Mouse (Mus musculus) monocyte, adult 5-6 weeks (primary cell): ENCODE results near the gene Abat. TPM values are rescaled to one million over a fixed set of nuclear protein-coding genes. Genes with fewer than 3 reads are reported as not detected.

Source experiments
- ATAC-seq: fragments of 153-309, 156-312 bp; replicated peaks from 2 replicates; pipeline ENCODE4 v1.8.0; 2017; ENCODE audit warnings: mild to moderate bottlenecking; ENCODE audit not compliant: low TSS enrichment, insufficient number of reproducible peaks, severe bottlenecking, poor library complexity, low FRiP score
- total RNA-seq: library from RNA; stranded (forward); fragments of 200-1000, 200-491, 200-594 nt; gene quantifications from 3 replicates; pipeline ENCODE4 v1.2.3, GENCODE M21; 2017

Abat gene
- total RNA-seq, 1 experiment from 2014 or later: not detected

DNA sequence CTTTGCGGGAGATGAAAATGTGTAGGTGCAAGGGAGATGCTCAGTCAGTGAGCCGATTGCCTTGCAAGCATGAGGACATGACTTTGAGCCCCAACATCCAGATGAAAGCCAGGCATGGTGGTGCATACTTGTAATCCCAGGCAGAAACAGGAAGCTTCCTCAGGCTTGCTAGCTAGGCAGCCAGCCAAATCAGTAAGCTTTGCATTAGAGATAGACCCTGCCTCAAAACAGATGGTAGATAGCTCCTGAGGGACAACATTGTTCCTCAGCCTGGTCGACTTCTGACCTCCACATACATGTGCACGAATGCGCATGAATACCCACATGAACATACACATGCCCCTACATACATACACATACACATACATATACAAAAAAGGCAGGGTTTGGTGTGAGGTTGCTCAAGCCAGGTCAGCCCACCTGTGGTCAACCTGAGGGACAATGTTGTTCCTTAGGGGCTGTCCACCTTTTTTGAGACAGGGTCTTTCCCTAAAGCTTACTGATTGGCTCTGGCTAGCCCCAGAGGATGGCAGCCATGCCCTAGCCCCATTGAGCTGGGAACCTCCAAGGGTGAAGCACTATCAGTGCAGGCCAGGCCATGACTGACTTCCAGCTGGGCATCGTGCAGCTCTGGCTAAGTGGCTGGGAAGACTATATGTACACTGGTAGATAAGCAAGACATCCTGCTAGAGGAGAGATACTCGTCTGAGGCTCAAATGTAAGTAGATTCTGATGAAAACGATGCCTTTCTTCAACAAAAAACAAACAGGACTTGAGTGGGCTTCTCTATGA, 99.2 kb downstream of the Abat start:
- ATAC-seq: no peak

DNA sequence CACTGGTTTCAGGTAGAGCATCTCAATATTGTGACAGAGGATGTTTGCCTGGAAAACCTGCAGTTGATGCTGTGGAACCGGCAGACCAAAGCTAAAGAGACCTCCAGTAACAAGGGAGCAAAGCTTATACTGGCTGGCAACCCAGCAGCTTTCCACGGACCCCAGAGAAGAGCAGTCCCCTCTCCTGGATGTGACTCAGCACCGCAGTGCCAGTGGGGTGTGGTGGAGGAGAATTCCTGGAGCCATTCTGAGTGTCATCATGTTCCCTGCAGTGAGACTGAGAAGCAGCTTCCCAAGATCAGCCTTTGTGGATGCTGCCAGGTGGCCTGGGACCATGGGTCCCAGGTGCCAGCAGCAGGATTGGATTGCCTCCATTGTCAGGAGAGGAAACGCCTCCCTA, 99.8 kb downstream of the Abat start:
- no peak for ATAC-seq

GRCm38 (mm10) chr16:8613447-8613846, 100.2 kb downstream of the Abat start:
- ATAC-seq: no peak

- no peak for ATAC-seq
Measured at GRCm38 (mm10) chr16:8619659-8620314, 106.6 kb downstream of the Abat start.

DNA sequence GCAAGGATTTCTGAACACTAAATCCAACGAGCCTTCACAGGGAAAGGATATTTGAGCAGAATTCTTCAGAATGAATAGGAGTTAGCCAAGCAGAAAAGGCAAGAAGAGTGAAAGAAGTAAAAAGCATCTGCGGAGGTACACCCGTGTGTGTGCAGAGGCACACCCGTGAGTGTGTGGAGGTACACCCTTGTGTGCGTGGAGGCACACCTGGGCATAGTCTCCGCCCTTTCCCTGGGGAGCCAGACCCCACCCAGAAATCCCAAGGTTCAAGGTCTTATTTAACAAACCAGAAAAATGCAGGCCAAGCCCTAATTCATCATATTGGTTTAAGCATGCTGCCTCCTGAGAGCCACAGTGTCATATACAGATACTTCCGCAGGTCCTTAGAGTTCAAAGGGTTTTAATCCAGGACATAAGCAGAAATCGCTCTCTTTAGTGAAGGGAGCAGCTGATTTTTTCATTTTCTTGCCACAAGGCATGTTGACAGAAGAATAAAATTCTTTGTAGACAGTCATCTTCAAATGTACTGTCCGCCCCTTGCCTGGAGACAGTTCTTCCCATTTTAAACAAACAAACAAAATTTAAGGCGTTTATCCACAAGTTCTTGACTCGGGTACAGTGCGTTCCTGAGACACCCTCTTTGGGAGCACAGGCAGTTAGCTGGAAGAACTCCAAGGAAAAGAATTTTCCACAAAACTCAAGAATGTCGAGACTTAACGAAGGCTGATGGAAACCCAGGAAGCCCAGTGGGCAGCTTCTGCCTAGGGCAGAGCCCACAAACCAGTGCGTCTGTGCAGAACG, 107.3 kb downstream of the Abat start:
- no peak for ATAC-seq

DNA sequence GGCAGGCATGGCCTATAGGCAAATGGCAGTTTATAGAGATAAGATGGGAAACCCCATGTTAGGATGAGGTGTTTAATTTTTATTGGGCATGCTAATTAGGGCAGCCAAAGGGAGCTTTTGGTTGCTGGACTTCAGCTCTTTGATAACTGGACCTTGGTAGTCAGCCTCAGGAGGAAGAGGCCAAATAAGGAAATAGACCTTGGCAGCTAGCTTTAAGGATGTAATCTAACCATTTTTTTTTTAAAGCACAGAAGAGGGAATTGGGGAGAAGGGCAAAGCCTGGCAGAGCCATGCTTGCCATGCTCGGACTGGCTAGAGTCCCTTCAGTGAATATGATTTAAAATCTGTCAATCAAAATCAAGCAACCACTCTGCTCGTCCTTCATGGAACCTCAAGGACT, 117.2 kb downstream of the Abat start:
- no peak for ATAC-seq

GRCm38 (mm10) chr16:8631428-8631827, 118.2 kb downstream of the Abat start:
- no peak for ATAC-seq

- peak; percentile 32; the same call in 1 of the 2 replicates for ATAC-seq
Measured at GRCm38 (mm10) chr16:8636867-8637216, 123.6 kb downstream of the Abat start.

- ATAC-seq: peak; percentile 69
Measured at GRCm38 (mm10) chr16:8637217-8638051, 124.2 kb downstream of the Abat start, which contains the start of the genes Pmm2 and Tmem186. TSS of gene Pmm2 (plus strand) at chr16:8637674. TSS of gene Tmem186 (minus strand) at chr16:8637712.

- no peak for ATAC-seq
Measured at GRCm38 (mm10) chr16:8638131-8638530, 124.9 kb downstream of the Abat start.

DNA sequence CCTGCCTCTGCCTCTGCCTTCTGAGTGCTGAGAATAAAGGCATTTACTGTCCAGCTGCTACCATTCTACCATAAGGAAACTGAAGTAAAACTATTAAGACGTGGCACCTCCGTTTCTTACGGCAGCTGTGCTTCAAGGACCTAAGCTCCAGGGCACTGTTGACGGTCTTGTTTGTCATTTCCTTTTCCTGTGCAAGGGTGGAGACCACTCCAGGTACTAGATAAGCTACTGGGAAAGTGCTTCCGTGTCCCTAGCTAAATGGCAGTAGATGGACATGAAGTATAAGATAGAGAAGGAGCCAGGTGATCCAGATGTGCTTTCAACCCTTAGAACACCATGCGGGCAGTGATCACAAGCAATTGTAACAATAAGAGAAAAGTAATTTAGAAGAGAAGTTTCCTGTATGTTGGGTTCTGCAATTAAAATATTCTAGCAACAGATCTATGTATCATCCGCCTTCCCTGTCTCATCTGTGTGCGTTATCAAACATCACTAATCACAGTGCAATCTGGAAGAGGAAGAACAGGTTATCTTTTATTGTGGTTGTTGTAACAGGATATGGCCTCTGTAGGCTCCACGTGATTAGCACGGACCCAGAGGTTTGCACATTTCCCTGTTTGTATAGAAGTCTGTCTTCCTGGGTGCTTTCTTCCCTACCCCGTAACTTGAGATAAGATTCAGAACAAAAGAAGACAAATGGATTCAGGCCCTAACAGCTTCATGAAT, 126.4 kb downstream of the Abat start:
- ATAC-seq: no peak

DNA sequence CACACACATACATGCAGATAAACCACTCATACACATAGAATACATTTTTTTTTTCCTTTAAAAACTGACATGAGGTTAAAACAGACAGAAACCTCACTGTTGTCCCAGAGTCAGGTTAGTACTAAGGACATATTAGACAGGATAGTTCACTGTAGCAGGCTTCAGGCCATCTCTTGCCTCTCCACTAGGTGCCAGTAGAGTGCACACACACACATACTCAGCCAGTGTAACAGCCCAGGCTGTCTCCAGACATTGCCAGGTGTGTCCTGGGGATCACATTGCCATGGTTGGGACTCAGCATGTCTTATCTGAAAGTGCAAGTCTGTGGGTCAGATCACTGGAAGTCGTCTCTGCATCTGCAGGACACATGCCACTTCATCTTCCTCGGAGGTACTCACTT, 130.6 kb downstream of the Abat start:
- ATAC-seq: peak; percentile 82

- ATAC-seq: no peak
Measured at GRCm38 (mm10) chr16:8645546-8645945, 132.3 kb downstream of the Abat start.

DNA sequence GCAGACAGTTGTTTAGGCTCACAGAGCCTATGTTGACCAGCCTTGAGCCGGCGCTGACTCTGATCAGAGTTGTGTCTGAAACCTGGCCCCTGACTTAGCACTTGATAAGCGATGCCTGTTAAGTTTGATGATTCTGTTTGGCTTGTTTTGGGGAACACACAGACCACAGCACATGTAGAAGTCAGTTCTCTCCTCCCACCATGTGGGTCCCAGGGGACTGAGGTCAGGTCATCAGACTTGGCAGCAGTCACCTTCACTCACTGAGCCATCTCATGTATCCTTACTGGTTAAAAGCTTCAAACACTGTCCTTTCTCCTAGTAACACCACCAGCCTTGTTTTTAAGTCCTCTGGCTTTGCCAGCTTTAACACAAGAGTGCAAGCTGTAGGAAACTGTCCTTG, 136.8 kb downstream of the Abat start:
- no peak for ATAC-seq

DNA sequence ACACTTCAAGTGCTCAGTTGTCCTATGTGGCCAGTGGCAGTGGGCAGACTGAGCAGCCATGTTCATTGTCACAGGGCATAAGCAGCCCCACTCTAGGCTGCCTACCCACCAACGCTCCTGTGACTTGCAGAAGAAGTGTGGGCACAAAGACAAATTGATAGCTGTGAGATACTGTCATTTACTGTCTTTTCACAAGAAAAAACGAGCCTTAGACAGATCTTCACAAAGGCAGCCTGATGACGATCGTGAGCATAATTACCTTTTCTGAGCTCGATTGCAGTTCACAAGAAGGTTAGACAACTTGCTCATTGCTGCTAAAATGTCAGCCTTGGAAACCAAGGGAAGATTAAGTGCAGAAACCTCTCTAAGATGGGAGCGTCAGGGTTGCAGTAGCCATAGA, 141.9 kb downstream of the Abat start:
- ATAC-seq: no peak

DNA sequence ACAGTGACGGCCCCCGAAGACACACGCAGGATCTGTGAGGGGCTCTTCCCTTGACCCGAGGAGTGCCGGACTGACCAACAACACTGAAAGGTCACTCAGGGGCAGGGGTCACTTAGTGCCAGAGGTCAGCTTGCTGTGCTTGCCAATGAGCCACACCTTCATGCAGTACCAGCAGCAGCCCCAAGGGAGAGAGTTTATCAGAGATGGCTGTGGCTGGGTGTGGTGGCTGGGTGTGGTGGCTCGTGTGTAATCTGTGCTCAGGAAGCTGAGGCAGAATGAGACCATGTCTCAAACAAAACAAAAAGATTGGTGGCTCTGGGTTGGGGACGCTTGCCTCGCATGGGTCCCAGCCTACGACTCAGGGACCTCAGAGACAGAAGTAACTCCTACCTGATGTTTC, 142.4 kb downstream of the Abat start:
- no peak for ATAC-seq

GRCm38 (mm10) chr16:8656256-8656655, 143.0 kb downstream of the Abat start:
- no peak for ATAC-seq

- no peak for ATAC-seq
Measured at GRCm38 (mm10) chr16:8658349-8658748, 145.1 kb downstream of the Abat start.
